Mouse (Mus musculus) midbrain, embryonic 15.5 days (tissue): ENCODE data around the gene Tapt1. TPM values are rescaled to one million over a fixed set of nuclear protein-coding genes. Genes with fewer than 3 reads are reported as not detected.

Experiments
- ATAC-seq: fragments of 200-750 bp; cut with Nextera tagmentation; replicated peaks from 2 replicates; pipeline ENCODE4 v1.8.0; 2017; ENCODE audit warnings: moderate TSS enrichment
- H3K27ac ChIP-seq: fragments of 300-500 bp; sonication (generic); 2 replicates; pipeline ENCODE4 v1.5.1; 2015; ENCODE audit warnings: mild to moderate bottlenecking, inconsistent platforms
- H3K27me3 ChIP-seq: fragments of 300-500 bp; sonication (generic); replicated peaks from 2 replicates; pipeline ENCODE4 v1.6.1; 2015; ENCODE audit warnings: inconsistent platforms
- H3K36me3 ChIP-seq: fragments of 300-500 bp; sonication (generic); replicated peaks from 2 replicates; pipeline ENCODE4 v1.6.1; 2015; ENCODE audit warnings: inconsistent platforms
- H3K4me1 ChIP-seq: fragments of 300-500 bp; sonication (generic); 2 replicates; pipeline ENCODE4 v1.6.1; 2015; ENCODE audit warnings: inconsistent platforms
- H3K4me2 ChIP-seq: fragments of 300-500 bp; sonication (generic); 2 replicates; pipeline ENCODE4 v1.6.1; 2015; ENCODE audit warnings: inconsistent platforms, mild to moderate bottlenecking, moderate library complexity
- H3K4me3 ChIP-seq: fragments of 300-500 bp; sonication (generic); 2 replicates; pipeline ENCODE4 v1.5.1; 2015; ENCODE audit warnings: mild to moderate bottlenecking, inconsistent platforms
- H3K9ac ChIP-seq: fragments of 300-500 bp; sonication (generic); 2 replicates; pipeline ENCODE4 v1.6.1; 2015; ENCODE audit warnings: mild to moderate bottlenecking, inconsistent platforms
- H3K9me3 ChIP-seq: fragments of 300-500 bp; sonication (generic); 2 replicates; pipeline ENCODE4 v1.6.1; 2016; ENCODE audit warnings: inconsistent platforms
- WGBS: fragments of 180-500 bp; shearing (Covaris S2); methylation state at CpG from one replicate; pipeline ENCODE4 v1.1.7; 2015; ENCODE audit warnings: mixed read lengths; 5-methylcytosine and 5-hydroxymethylcytosine counted together
- polyA plus RNA-seq: library from polyadenylated mRNA; unstranded; fragments of >200 nt; fragmentation: Nextera tagmentation; extraction: Ambion mirVana; gene quantifications from 2 replicates; pipeline ENCODE4 v1.2.1, GENCODE M21; 2015

Gene Tapt1
- polyA plus RNA-seq, 1 experiment from 2014 or later, result 32.3 TPM

GRCm38 (mm10) chr5:44213391-44213790 lies 13.0 kb downstream of the Tapt1 start:
- Histone ChIP-seq H3K4me2 (no peak overlapping the region), H3K9me3 (no peaks in the 10 kb centered on the region), H3K27me3 (no peaks in the 10 kb centered on the region), H3K36me3 (no peaks in the 10 kb centered on the region; the same call in 1 of the 2 replicates), H3K4me3 (no peak overlapping the region), H3K27ac (no peak overlapping the region), H3K4me1 (no peaks in the 10 kb centered on the region), H3K9ac (no peak overlapping the region)
- WGBS, result 94% methylated on average over 5 of the region's 5 CpGs
- ATAC-seq, result no peak

GRCm38 (mm10) chr5:44211818-44212465 lies 14.5 kb downstream of the Tapt1 start:
- no peak overlapping the region for H3K27ac ChIP-seq
- WGBS, result 93% methylated on average over 6 of the region's 6 CpGs

GRCm38 (mm10) chr5:44207286-44207685 lies 19.1 kb downstream of the Tapt1 start:
- Histone ChIP-seq H3K4me3 (no peak overlapping the region), H3K9ac (no peak overlapping the region), H3K36me3 (no peaks in the 10 kb centered on the region), H3K4me1 (no peaks in the 10 kb centered on the region), H3K27me3 (no peaks in the 10 kb centered on the region), H3K27ac (no peak overlapping the region), H3K4me2 (no peak overlapping the region), H3K9me3 (no peaks in the 10 kb centered on the region)
- WGBS, result 87% methylated on average over 4 of the region's 4 CpGs
- no peak for ATAC-seq

More at GRCm38 (mm10) chr5:44211818-44212465, 14.5 kb downstream of the Tapt1 start:
- Histone ChIP-seq H3K36me3 (no peaks in the 10 kb centered on the region; the same call in 1 of the 2 replicates), H3K9me3 (no peaks in the 10 kb centered on the region), H3K9ac (no peak overlapping the region), H3K4me2 (no peak overlapping the region), H3K27me3 (no peaks in the 10 kb centered on the region), H3K4me3 (no peak overlapping the region), H3K4me1 (no peaks in the 10 kb centered on the region)
- no peak for ATAC-seq

DNA sequence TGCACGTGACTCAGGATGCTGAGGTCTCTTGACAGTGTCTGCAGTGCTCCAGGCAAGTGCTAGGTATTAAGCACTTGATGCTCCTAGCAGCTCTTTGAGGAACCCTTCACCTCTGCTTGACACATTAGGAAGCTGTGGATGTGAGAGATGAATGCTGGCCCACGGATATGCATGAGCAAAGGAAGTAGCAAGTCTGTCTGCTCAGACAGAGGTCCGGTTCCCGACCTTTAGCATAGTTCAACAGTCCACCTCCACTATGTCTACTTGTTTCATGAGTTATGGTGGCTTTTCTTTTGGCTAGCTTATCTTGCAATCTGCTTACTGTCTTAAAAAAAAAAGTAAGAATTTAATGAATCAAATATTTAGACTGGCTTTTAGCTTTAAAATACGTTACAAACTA lies 19.8 kb downstream of the Tapt1 start:
- no peaks in the 10 kb centered on the region for H3K36me3 ChIP-seq
- no peaks in the 10 kb centered on the region for H3K9me3 ChIP-seq
- no peaks in the 10 kb centered on the region for H3K4me1 ChIP-seq
- 88% methylated on average over 5 of the region's 5 CpGs for WGBS
- no peak overlapping the region for H3K27ac ChIP-seq
- H3K27me3 ChIP-seq, result no peaks in the 10 kb centered on the region
- H3K4me3 ChIP-seq, result no peak overlapping the region
- no peak for ATAC-seq
- H3K4me2 ChIP-seq, result no peak overlapping the region
- no peak overlapping the region for H3K9ac ChIP-seq

GRCm38 (mm10) chr5:44203410-44203809 lies 23.0 kb downstream of the Tapt1 start:
- 88% methylated on average over 1 of the region's 1 CpGs for WGBS
- Histone ChIP-seq H3K4me2 (no peak overlapping the region), H3K4me3 (no peak overlapping the region), H3K4me1 (no peaks in the 10 kb centered on the region), H3K9me3 (no peaks in the 10 kb centered on the region), H3K27me3 (no peaks in the 10 kb centered on the region), H3K27ac (no peak overlapping the region), H3K9ac (no peak overlapping the region), H3K36me3 (no peaks in the 10 kb centered on the region)
- ATAC-seq, result no peak

DNA sequence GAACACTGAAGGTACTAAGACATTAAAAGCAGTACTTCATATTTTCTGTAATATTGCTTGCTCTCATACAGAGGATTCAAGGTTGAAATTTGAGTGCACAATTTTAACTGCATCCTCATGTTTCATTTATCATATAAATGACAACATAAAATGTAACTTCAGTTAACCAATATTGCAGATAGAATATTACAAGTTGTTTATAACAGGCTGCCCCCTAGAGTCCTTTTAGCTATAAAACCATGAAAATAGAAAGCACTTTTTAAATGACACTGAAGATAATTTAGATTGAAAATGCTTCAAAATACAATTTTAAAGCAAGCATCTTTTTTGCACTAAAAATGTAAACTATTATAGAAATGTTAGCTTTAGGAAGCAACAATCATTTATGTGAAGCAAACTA lies 24.8 kb downstream of the Tapt1 start:
- H3K27me3 ChIP-seq, result no peaks in the 10 kb centered on the region

GRCm38 (mm10) chr5:44199109-44199508 lies 27.3 kb downstream of the Tapt1 start:
- H3K4me2 ChIP-seq, result no peak overlapping the region
- WGBS, result 99% methylated on average over 4 of the region's 4 CpGs
- no peaks in the 10 kb centered on the region for H3K27me3 ChIP-seq
- H3K4me3 ChIP-seq, result no peak overlapping the region
- no peaks in the 10 kb centered on the region for H3K4me1 ChIP-seq
- H3K9ac ChIP-seq, result no peak overlapping the region
- H3K27ac ChIP-seq, result no peak overlapping the region
- no peak for ATAC-seq
- no peaks in the 10 kb centered on the region for H3K36me3 ChIP-seq
- no peaks in the 10 kb centered on the region for H3K9me3 ChIP-seq

More for the DNA sequence above, 24.8 kb downstream of the Tapt1 start:
- Histone ChIP-seq H3K4me3 (no peak overlapping the region), H3K36me3 (no peaks in the 10 kb centered on the region), H3K9me3 (no peaks in the 10 kb centered on the region), H3K9ac (no peak overlapping the region), H3K27ac (no peak overlapping the region), H3K4me2 (no peak overlapping the region), H3K4me1 (no peaks in the 10 kb centered on the region)
- ATAC-seq, result no peak

DNA sequence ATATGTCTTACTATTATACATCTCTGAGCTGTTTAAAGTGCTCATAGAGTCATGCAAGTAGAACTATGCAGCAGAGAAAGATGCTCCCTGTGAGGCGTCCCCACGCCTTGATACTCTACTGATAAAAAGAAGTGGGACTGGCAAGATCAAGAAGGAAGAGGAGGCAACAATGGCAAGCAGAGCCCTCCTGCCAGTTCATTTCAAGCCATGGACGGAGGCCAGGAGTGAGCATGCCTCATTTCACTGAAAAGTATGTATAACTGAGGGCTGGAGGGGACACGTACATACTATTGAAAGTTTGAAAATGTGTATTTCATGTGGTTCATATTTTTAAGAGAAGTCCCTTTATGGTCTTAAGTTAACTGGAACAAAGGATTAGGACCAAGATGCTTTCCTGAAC lies 28.0 kb downstream of the Tapt1 start:
- Histone ChIP-seq H3K27ac (no peak overlapping the region), H3K9ac (no peak overlapping the region), H3K27me3 (no peaks in the 10 kb centered on the region), H3K4me2 (no peak overlapping the region), H3K4me1 (no peaks in the 10 kb centered on the region), H3K36me3 (no peaks in the 10 kb centered on the region; the same call in 1 of the 2 replicates), H3K9me3 (no peaks in the 10 kb centered on the region), H3K4me3 (no peak overlapping the region)
- WGBS, result 81% methylated on average over 4 of the region's 4 CpGs
- no peak for ATAC-seq

- ATAC-seq, result no peak
- no peaks in the 10 kb centered on the region for H3K4me1 ChIP-seq
- no peak overlapping the region for H3K27ac ChIP-seq
- H3K9ac ChIP-seq, result no peak overlapping the region
- H3K4me2 ChIP-seq, result no peak overlapping the region
- H3K27me3 ChIP-seq, result no peaks in the 10 kb centered on the region
- 87% methylated on average over 5 of the region's 5 CpGs for WGBS
- peaks cover 6% of the 10 kb centered on the region for H3K36me3 ChIP-seq
- no peaks in the 10 kb centered on the region for H3K9me3 ChIP-seq
- H3K4me3 ChIP-seq, result no peak overlapping the region
These were observed 28.6 kb downstream of the Tapt1 start for GRCm38 (mm10) chr5:44197806-44198205.

- H3K4me3 ChIP-seq, result no peak overlapping the region
- H3K27me3 ChIP-seq, result no peaks in the 10 kb centered on the region
- 93% methylated on average over 4 of the region's 4 CpGs for WGBS
- peaks cover 7% of the 10 kb centered on the region for H3K36me3 ChIP-seq
- H3K27ac ChIP-seq, result no peak overlapping the region
- ATAC-seq, result no peak
- no peak overlapping the region for H3K9ac ChIP-seq
- no peaks in the 10 kb centered on the region for H3K9me3 ChIP-seq
- H3K4me1 ChIP-seq, result no peaks in the 10 kb centered on the region
- H3K4me2 ChIP-seq, result no peak overlapping the region
These were observed 30.3 kb downstream of the Tapt1 start for GRCm38 (mm10) chr5:44196167-44196566.

DNA sequence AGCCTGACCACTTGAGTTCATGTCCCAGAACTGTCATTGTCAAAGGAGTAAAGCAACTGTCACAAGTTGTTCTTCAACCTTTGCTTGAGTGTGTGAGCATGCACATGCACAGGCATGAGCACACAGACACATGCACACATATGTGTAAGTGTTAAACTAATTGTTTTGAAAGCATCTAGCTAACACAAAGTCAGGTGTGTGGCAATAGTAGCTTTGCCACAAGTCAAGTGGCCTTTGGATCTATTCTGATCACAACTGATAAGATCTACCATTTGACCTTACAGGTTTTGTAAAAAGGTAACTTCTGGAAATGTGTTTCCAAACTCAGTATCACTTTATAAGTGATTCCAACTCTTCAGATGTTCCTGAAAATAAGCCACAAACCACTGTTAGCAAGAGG lies 39.1 kb downstream of the Tapt1 start:
- ATAC-seq, result no peak
- Histone ChIP-seq H3K4me1 (no peaks in the 10 kb centered on the region), H3K9ac (no peak overlapping the region), H3K27ac (no peak overlapping the region), H3K36me3 (peaks cover 36% of the 10 kb centered on the region; the same call in 1 of the 2 replicates), H3K4me3 (no peak overlapping the region), H3K4me2 (no peak overlapping the region), H3K27me3 (no peaks in the 10 kb centered on the region), H3K9me3 (no peaks in the 10 kb centered on the region)

DNA sequence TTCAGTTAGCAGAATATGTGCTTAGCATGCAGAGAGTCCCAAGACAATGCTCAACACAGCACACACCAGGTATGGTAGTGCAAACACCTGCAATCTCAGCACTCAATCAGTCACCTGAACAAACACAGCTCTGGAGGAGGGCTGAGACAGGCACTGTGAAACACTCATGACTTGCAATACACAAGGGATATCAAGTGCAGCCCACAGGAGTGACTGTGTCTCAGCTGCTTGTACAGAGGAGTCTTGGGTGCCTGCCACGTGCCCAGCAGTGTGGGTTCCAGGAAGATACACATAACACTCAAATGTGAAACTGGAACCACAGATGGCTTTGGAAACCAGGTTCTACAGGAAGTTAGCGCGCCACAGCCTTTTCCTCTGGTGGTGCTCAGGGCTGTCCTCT lies 44.8 kb downstream of the Tapt1 start:
- Histone ChIP-seq H3K9ac (no peak overlapping the region), H3K9me3 (no peaks in the 10 kb centered on the region), H3K27me3 (no peaks in the 10 kb centered on the region), H3K4me2 (no peak overlapping the region), H3K4me3 (no peak overlapping the region), H3K27ac (no peak overlapping the region), H3K4me1 (no peaks in the 10 kb centered on the region), H3K36me3 (peaks cover 17% of the 10 kb centered on the region; the same call in 1 of the 2 replicates)
- no peak for ATAC-seq
- 93% methylated on average over 3 of the region's 3 CpGs for WGBS

- WGBS, result 77% methylated on average over 3 of the region's 3 CpGs
- H3K36me3 ChIP-seq, result peaks cover 29% of the 10 kb centered on the region
- no peak for ATAC-seq
These were observed 46.0 kb downstream of the Tapt1 start for GRCm38 (mm10) chr5:44180450-44180849.

More at GRCm38 (mm10) chr5:44180450-44180849, 46.0 kb downstream of the Tapt1 start:
- Histone ChIP-seq H3K9ac (no peak overlapping the region), H3K4me2 (no peak overlapping the region), H3K27me3 (no peaks in the 10 kb centered on the region), H3K27ac (no peak overlapping the region), H3K4me3 (no peak overlapping the region), H3K9me3 (no peaks in the 10 kb centered on the region), H3K4me1 (no peaks in the 10 kb centered on the region)
